Mouse (Mus musculus): ENCODE results near the gene Asprv1. TPM values are rescaled to one million over a fixed set of nuclear protein-coding genes. Genes with fewer than 3 reads are reported as not detected.

Gene Asprv1
- polyA plus RNA-seq, 1 experiment from 2014 or later, result 0.37 TPM

DNA sequence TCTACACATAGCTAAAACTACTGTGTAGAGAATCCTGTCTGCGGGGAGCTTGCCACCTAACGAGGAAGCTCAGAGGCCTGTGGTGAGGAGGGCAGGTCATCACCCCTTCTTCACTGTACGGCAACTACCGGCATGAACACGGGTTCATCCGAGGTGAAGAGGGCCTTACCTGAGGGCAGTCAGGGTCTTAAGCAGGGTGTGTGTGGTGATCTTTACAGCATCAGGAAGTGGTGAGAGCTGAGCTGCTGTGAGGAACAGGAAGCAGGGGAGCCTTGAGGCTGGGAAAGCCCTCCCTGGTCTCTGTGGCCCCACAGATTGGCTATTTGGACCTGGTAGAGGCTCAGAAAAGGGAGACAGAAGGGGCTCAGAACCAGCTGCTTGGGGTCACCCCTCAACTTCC lies 20.5 kb upstream of the Asprv1 start:
- DNase-seq (ENCODE audit: low spot score, missing footprints) (no peak), ATAC-seq (ENCODE audit: low FRiP score) (no peak)
- Histone ChIP-seq H3K4me1 (ENCODE audit: control insufficient read depth, insufficient read depth, low read length) (no peaks in the 10 kb centered on the region), H3K9me3 (ENCODE audit: control insufficient read depth, low read length) (no peaks in the 10 kb centered on the region), H3K4me2 (no peak overlapping the region), H3K27ac (ENCODE audit: low read depth, low read length) (no peak overlapping the region), H3K36me3 (ENCODE audit: control insufficient read depth, insufficient read depth, low read length) (no peaks in the 10 kb centered on the region), H3K9ac (ENCODE audit: low read length) (no peak overlapping the region), H3K4me3 (ENCODE audit: low read depth, low read length) (no peak overlapping the region), H3K27me3 (ENCODE audit: control insufficient read depth, insufficient read depth, low read length) (no peaks in the 10 kb centered on the region)
- 81% methylated on average over 6 of the region's 6 CpGs for WGBS

DNA sequence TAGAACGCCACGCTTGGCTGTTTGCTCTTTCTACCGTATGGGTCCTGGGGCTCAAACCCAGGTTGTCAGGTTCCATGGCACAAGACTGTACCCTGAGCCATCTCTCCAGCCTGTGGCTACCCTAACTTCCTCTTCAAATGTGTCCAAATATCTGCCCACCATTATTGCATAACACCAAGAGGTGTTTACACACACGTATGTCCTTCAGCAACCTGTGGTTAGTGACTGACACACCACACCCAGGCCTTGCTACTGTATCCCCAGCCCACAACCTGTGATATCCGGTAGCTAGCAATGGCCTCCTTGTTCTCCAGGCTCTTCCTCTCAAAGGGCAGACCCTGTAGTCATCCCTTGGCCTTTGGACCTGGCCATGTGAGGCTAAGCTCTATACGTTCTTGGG lies 18.7 kb upstream of the Asprv1 start:
- WGBS, result 89% methylated on average over 6 of the region's 6 CpGs
- Histone ChIP-seq H3K9ac (ENCODE audit: low read length) (no peak overlapping the region), H3K4me2 (no peak overlapping the region), H3K9me3 (ENCODE audit: control insufficient read depth, low read length) (no peaks in the 10 kb centered on the region), H3K4me3 (ENCODE audit: low read depth, low read length) (no peak overlapping the region), H3K27me3 (ENCODE audit: control insufficient read depth, insufficient read depth, low read length) (no peaks in the 10 kb centered on the region), H3K36me3 (ENCODE audit: control insufficient read depth, insufficient read depth, low read length) (no peaks in the 10 kb centered on the region), H3K27ac (ENCODE audit: low read depth, low read length) (no peak overlapping the region), H3K4me1 (ENCODE audit: control insufficient read depth, insufficient read depth, low read length) (no peaks in the 10 kb centered on the region)
- DNase-seq (ENCODE audit: low spot score, missing footprints) (no peak), ATAC-seq (ENCODE audit: low FRiP score) (no peak)

GRCm38 (mm10) chr6:86610714-86611113 lies 17.2 kb upstream of the Asprv1 start:
- no peaks in the 10 kb centered on the region for H3K36me3 ChIP-seq (ENCODE audit: control insufficient read depth, insufficient read depth, low read length)
- H3K27ac ChIP-seq (ENCODE audit: low read depth, low read length), result no peak overlapping the region
- no peaks in the 10 kb centered on the region for H3K4me1 ChIP-seq (ENCODE audit: control insufficient read depth, insufficient read depth, low read length)
- H3K27me3 ChIP-seq (ENCODE audit: control insufficient read depth, insufficient read depth, low read length), result no peaks in the 10 kb centered on the region
- H3K9ac ChIP-seq (ENCODE audit: low read length), result no peak overlapping the region
- WGBS, result 70% methylated on average over 5 of the region's 5 CpGs
- DNase-seq (ENCODE audit: low spot score, missing footprints) (no peak), ATAC-seq (ENCODE audit: low FRiP score) (no peak)
- H3K4me3 ChIP-seq (ENCODE audit: low read depth, low read length), result no peak overlapping the region
- H3K4me2 ChIP-seq, result no peak overlapping the region
- H3K9me3 ChIP-seq (ENCODE audit: control insufficient read depth, low read length), result no peaks in the 10 kb centered on the region

DNA sequence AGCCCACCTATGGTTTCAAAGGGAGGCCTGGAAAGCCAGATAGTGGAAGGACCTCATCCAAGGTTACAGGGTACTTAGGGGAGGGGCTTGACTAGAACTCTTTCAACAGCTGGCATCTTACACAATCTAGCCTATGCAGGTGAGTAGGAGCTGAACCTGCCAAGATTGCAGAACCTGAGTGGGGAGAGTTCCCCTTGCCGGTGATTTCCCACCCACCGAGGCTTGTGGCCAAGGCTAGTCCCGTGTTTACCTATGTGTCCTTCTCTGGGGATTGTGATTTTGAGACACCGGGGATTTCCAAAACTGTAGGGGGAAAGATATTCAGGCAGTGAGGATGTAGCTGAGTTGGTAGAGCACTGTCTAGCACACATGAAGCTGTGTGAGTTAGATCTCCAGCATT lies 12.7 kb upstream of the Asprv1 start:
- ATAC-seq (ENCODE audit: low FRiP score) (no peak), DNase-seq (ENCODE audit: low spot score, missing footprints) (no peak)
- Histone ChIP-seq H3K9ac (ENCODE audit: low read length) (no peak overlapping the region), H3K4me2 (no peak overlapping the region), H3K4me3 (ENCODE audit: low read depth, low read length) (no peak overlapping the region), H3K36me3 (ENCODE audit: control insufficient read depth, insufficient read depth, low read length) (no peaks in the 10 kb centered on the region), H3K27me3 (ENCODE audit: control insufficient read depth, insufficient read depth, low read length) (no peaks in the 10 kb centered on the region), H3K9me3 (ENCODE audit: control insufficient read depth, low read length) (no peaks in the 10 kb centered on the region), H3K27ac (ENCODE audit: low read depth, low read length) (no peak overlapping the region), H3K4me1 (ENCODE audit: control insufficient read depth, insufficient read depth, low read length) (no peaks in the 10 kb centered on the region)
- 93% methylated on average over 4 of the region's 4 CpGs for WGBS

- Histone ChIP-seq H3K4me1 (ENCODE audit: control insufficient read depth, insufficient read depth, low read length) (no peaks in the 10 kb centered on the region), H3K36me3 (ENCODE audit: control insufficient read depth, insufficient read depth, low read length) (no peaks in the 10 kb centered on the region), H3K4me3 (ENCODE audit: low read depth, low read length) (no peak overlapping the region), H3K9ac (ENCODE audit: low read length) (no peak overlapping the region), H3K27ac (ENCODE audit: low read depth, low read length) (no peak overlapping the region), H3K27me3 (ENCODE audit: control insufficient read depth, insufficient read depth, low read length) (no peaks in the 10 kb centered on the region), H3K9me3 (ENCODE audit: control insufficient read depth, low read length) (no peaks in the 10 kb centered on the region), H3K4me2 (no peak overlapping the region)
- DNase-seq (ENCODE audit: low spot score, missing footprints) (no peak), ATAC-seq (ENCODE audit: low FRiP score) (no peak)
- 89% methylated on average over 4 of the region's 4 CpGs for WGBS
Observed at GRCm38 (mm10) chr6:86623201-86623600, 4.8 kb upstream of the Asprv1 start.

- H3K4me3 ChIP-seq (ENCODE audit: low read depth, low read length), result no peak overlapping the region
- H3K4me1 ChIP-seq (ENCODE audit: control insufficient read depth, insufficient read depth, low read length), result no peaks in the 10 kb centered on the region
- H3K4me2 ChIP-seq, result no peak overlapping the region
- 75% methylated on average over 18 of the region's 18 CpGs for WGBS
- no peak overlapping the region for H3K9ac ChIP-seq (ENCODE audit: low read length)
- H3K27me3 ChIP-seq (ENCODE audit: control insufficient read depth, insufficient read depth, low read length), result no peaks in the 10 kb centered on the region
- ATAC-seq (ENCODE audit: low FRiP score) (no peak), DNase-seq (ENCODE audit: low spot score, missing footprints) (no peak)
- no peak overlapping the region for H3K27ac ChIP-seq (ENCODE audit: low read depth, low read length)
- no peaks in the 10 kb centered on the region for H3K36me3 ChIP-seq (ENCODE audit: control insufficient read depth, insufficient read depth, low read length)
- H3K9me3 ChIP-seq (ENCODE audit: control insufficient read depth, low read length), result no peaks in the 10 kb centered on the region
Observed at GRCm38 (mm10) chr6:86624074-86625030, 3.6 kb upstream of the Asprv1 start.

DNA sequence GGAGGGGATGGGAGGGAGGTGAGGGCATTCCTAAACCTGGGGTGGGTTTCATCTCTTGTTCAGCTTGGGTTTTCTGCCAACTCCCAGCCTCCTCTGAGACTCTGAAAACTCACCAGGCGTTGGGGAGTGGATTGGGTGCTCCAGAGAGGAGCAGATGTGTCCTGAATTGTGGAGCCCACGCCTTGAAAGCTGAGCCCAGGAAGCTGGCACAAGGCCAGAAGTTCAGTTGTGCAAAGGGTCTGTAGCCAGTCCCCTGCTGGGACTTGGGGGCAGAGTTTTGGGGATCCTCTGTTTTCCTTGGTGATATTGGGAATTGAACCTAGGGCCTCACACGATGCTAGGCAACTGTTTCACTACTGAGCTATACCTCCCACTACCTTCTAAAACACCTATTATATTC lies 2.2 kb downstream of the Asprv1 start:
- DNase-seq (ENCODE audit: low spot score, missing footprints) (no peak), ATAC-seq (ENCODE audit: low FRiP score) (no peak)
- H3K4me3 ChIP-seq (ENCODE audit: low read depth, low read length), result no peak overlapping the region
- H3K4me1 ChIP-seq (ENCODE audit: control insufficient read depth, insufficient read depth, low read length), result no peaks in the 10 kb centered on the region
- H3K9me3 ChIP-seq (ENCODE audit: control insufficient read depth, low read length), result no peaks in the 10 kb centered on the region
- no peak overlapping the region for H3K9ac ChIP-seq (ENCODE audit: low read length)
- H3K27me3 ChIP-seq (ENCODE audit: control insufficient read depth, insufficient read depth, low read length), result no peaks in the 10 kb centered on the region
- H3K27ac ChIP-seq (ENCODE audit: low read depth, low read length), result no peak overlapping the region
- 83% methylated on average over 3 of the region's 3 CpGs for WGBS
- H3K4me2 ChIP-seq, result no peak overlapping the region
- H3K36me3 ChIP-seq (ENCODE audit: control insufficient read depth, insufficient read depth, low read length), result no peaks in the 10 kb centered on the region

DNA sequence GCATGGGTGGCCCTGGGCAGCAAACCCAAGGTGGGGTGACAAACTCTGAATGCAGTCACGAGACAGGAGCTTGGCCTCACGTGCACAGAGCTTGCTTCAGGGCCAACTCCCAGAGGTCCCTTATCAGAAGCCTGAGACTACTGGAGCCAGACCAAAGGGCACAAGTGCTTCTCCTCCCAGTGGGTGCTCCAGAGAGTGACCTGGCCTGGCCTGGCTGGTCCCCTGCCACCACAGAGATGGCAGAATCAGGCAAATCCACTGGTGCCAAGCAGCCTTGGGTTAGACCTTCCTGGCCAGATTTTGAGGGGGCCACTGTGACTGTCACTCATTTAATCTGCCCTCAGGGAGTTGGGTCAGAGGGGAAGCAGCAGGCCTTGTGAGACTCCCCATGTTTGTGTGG lies 8.5 kb downstream of the Asprv1 start:
- no peak for ATAC-seq (ENCODE audit: low FRiP score)
- WGBS, result 79% methylated on average over 2 of the region's 2 CpGs

DNA sequence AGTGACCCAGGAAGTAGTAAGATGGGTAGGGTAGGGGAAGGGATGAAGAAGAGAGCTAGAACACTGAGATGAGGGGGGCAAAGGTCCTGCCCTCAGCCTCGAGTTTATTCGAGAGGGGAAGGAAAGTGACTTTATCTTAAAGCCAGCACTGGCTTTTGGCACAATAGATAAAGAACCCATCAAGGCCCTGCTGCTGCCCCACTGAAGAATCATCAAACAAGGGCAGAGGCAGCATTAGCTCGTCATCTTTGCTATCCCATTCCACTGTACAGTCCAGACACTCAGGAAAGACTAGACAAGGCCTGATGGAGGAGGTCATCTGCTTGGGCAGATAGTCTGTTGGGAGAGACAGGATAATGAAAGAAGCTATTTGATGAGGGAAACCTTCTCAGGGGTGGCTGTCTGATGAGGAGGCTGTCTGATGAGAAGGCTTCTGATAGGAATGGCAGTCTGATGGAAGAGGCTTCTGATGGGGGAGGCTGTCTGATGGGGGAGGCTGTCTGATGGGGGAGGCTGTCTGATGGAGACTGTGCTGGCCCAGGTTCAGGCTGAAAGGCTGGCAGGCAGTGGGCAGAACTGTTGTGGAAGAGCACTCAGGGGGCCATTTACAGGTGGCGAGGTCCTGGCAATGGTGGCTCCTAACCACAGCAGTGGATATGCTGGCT lies 9.3 kb downstream of the Asprv1 start:
- Histone ChIP-seq H3K4me1 (ENCODE audit: control insufficient read depth, insufficient read depth, low read length) (no peaks in the 10 kb centered on the region), H3K9me3 (ENCODE audit: control insufficient read depth, low read length) (no peaks in the 10 kb centered on the region), H3K27ac (ENCODE audit: low read depth, low read length) (no peak overlapping the region), H3K36me3 (ENCODE audit: control insufficient read depth, insufficient read depth, low read length) (no peaks in the 10 kb centered on the region), H3K9ac (ENCODE audit: low read length) (no peak overlapping the region), H3K4me3 (ENCODE audit: low read depth, low read length) (no peak overlapping the region), H3K4me2 (no peak overlapping the region), H3K27me3 (ENCODE audit: control insufficient read depth, insufficient read depth, low read length) (no peaks in the 10 kb centered on the region)
- WGBS, result 70% methylated on average over 4 of the region's 4 CpGs
- ATAC-seq (ENCODE audit: low FRiP score), result no peak
- DNase-seq (ENCODE audit: low spot score, missing footprints), result peak; percentile 61

More for the DNA sequence above, 8.5 kb downstream of the Asprv1 start:
- Histone ChIP-seq H3K4me2 (no peak overlapping the region), H3K27ac (ENCODE audit: low read depth, low read length) (no peak overlapping the region), H3K36me3 (ENCODE audit: control insufficient read depth, insufficient read depth, low read length) (no peaks in the 10 kb centered on the region), H3K9me3 (ENCODE audit: control insufficient read depth, low read length) (no peaks in the 10 kb centered on the region), H3K4me1 (ENCODE audit: control insufficient read depth, insufficient read depth, low read length) (no peaks in the 10 kb centered on the region), H3K27me3 (ENCODE audit: control insufficient read depth, insufficient read depth, low read length) (no peaks in the 10 kb centered on the region), H3K9ac (ENCODE audit: low read length) (no peak overlapping the region), H3K4me3 (ENCODE audit: low read depth, low read length) (no peak overlapping the region)
- peak; percentile 68 for DNase-seq (ENCODE audit: low spot score, missing footprints)
